Mouse (Mus musculus): ENCODE results near the gene Avp.

DNA sequence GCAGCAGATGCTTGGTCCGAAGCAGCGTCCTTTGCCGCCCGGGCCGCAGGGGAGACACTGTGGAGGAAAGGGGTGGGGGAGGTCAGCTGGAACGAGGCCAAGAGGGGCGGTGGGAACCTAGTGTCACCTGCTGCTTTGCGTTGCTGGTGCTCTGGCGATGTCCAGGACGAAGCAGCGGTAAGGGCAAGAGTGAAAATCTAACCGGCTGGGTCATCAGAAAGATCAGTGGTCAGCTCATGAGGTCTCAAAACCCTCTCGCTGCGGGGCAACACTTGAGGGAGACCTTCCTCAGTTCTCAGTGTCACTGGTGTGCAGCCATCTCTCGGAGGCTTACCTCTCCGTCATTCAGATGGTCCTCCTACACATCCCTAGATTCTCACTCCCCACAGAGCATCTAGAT is 1.2 kb downstream of the Avp start:
- TF ChIP-seq CTCF (IDR thresholded peaks at IDR 0.05; ENCODE audit: extremely low read depth, insufficient read depth, low read length) = no peak
- no peak for TF ChIP-seq POLR2A (IDR thresholded peaks at IDR 0.05; ENCODE audit: extremely low read depth, insufficient read depth, low read length)
